Mouse (Mus musculus) testis, postnatal 14 days (tissue): ENCODE data around the gene Ube2q1.

Source experiments
- DNase-seq: peaks from one replicate; pipeline ENCODE4 v3.0.0; 2021; ENCODE audit warnings: low spot score

Ube2q1 gene

GRCm38 (mm10) chr3:89772968-89773709 lies at the start of gene Ube2q1:
Ube2q1 (plus strand) TSS chr3:89773616.
- peak; percentile 97 for DNase-seq

GRCm38 (mm10) chr3:89727028-89727427 lies 46.4 kb upstream of the Ube2q1 start:
- DNase-seq: no peak

GRCm38 (mm10) chr3:89728848-89729247 lies 44.6 kb upstream of the Ube2q1 start:
- DNase-seq: no peak

GRCm38 (mm10) chr3:89730350-89731331 lies 42.8 kb upstream of the Ube2q1 start:
- DNase-seq: peak; percentile 83

- no peak for DNase-seq
Observed at GRCm38 (mm10) chr3:89732091-89732490, 41.3 kb upstream of the Ube2q1 start.

- no peak for DNase-seq
Observed at GRCm38 (mm10) chr3:89738509-89738908, 34.9 kb upstream of the Ube2q1 start.

GRCm38 (mm10) chr3:89752307-89752706 lies 21.1 kb upstream of the Ube2q1 start:
- no peak for DNase-seq

- no peak for DNase-seq
Observed at GRCm38 (mm10) chr3:89755283-89755682, 18.1 kb upstream of the Ube2q1 start.

- DNase-seq: no peak
Observed at GRCm38 (mm10) chr3:89757851-89758250, 15.6 kb upstream of the Ube2q1 start.

- DNase-seq: no peak
Observed at GRCm38 (mm10) chr3:89759786-89760185, 13.6 kb upstream of the Ube2q1 start.

- peak; percentile 80 for DNase-seq
Observed at GRCm38 (mm10) chr3:89764119-89764724, 9.2 kb upstream of the Ube2q1 start, which contains the start of gene Chrnb2. Chrnb2 (minus strand) TSS chr3:89764632.

GRCm38 (mm10) chr3:89769584-89769983 lies 3.8 kb upstream of the Ube2q1 start:
- no peak for DNase-seq

GRCm38 (mm10) chr3:89770425-89771002 lies 2.9 kb upstream of the Ube2q1 start:
- DNase-seq: no peak

GRCm38 (mm10) chr3:89772588-89772967 lies 838 bp upstream of the Ube2q1 start:
- DNase-seq: peak; percentile 80

- peak; percentile 65 for DNase-seq
Observed at GRCm38 (mm10) chr3:89773740-89774211, 360 bp downstream of the Ube2q1 start.

- no peak for DNase-seq
Observed at GRCm38 (mm10) chr3:89774236-89774960, 982 bp downstream of the Ube2q1 start.

- DNase-seq: no peak
Observed at GRCm38 (mm10) chr3:89776001-89776400, 2.6 kb downstream of the Ube2q1 start.

GRCm38 (mm10) chr3:89780102-89780501 lies 6.7 kb downstream of the Ube2q1 start:
- DNase-seq: no peak

- no peak for DNase-seq
Observed at GRCm38 (mm10) chr3:89781640-89782039, 8.2 kb downstream of the Ube2q1 start.

- peak; percentile 74 for DNase-seq
Observed at GRCm38 (mm10) chr3:89784991-89785753, 11.8 kb downstream of the Ube2q1 start.
